Mouse (Mus musculus) brain, embryonic 14.5 days (tissue): Measurements from ENCODE around the gene Opn1sw.

ENCODE experiments used
- CTCF ChIP-seq: fragments of 200-500 bp; IDR thresholded peaks from 2 replicates; pipeline ENCODE4 v1.5.1; 2012; ENCODE audit warnings: inconsistent platforms, mild to moderate bottlenecking, moderate library complexity, borderline replicate concordance; ENCODE audit not compliant: insufficient read depth, insufficient read length; ENCODE audit errors: extremely low read depth
- POLR2A ChIP-seq: fragments of 200-500 bp; IDR thresholded peaks from 2 replicates; pipeline ENCODE4 v1.6.1; 2012; ENCODE audit warnings: mild to moderate bottlenecking, inconsistent platforms, borderline replicate concordance; ENCODE audit not compliant: poor library complexity, insufficient read depth, insufficient read length, severe bottlenecking; ENCODE audit errors: extremely low read depth

DNA sequence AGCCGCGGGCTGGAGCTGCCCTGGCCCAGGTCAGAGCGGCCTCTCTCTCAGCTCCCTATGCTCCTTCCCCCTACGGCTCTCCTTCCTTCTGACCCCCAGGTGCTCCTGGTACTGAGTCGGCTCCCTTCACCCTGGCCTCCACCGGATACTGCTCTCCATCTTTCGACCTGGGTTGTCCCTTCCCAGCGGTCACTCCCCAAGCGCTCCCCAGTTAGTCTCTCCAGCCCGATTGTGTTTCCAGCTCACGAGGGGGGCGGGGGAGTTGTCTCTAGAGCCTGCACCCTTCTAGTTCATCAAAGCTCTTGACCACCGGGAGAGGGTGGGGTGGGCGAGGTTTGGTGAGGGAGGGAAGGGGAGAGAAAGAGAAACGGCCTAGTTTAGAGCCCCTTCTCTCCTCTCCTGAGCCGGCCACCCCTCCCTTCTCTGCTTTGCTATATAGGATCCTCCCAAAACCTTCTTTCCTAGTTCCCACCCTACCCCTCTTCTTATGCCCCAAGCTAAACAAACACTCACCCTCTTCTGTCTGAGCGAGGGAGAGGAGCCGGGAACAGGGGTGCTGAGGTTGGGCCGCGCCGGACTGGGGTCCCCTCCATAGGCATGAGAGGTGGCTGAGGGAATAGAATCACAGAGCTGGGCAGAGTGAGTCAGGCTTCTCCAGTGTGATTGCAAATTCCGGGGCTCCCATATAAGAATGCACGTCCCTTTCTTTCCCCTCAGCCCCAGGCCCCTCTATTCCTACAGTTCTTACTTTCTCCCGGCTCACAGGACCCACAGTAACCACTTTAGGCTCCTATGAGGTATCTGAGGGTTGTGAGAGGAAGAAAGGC lies 8.7 kb upstream of the Opn1sw start:
- no peak for TF ChIP-seq CTCF
- TF ChIP-seq POLR2A = no peak
